Mouse (Mus musculus) cerebellum, adult 11 months (tissue): ENCODE measurements at regions not wholly inside any gene's neighbourhood (a gene's known extent, or its start where the extent isn't known, plus 50 kb on each side); places are given as distances from the start of the nearest gene placed in this dataset.

Experiments used
- DNase-seq: peaks from one replicate; pipeline ENCODE4 v3.0.0; 2022

DNA sequence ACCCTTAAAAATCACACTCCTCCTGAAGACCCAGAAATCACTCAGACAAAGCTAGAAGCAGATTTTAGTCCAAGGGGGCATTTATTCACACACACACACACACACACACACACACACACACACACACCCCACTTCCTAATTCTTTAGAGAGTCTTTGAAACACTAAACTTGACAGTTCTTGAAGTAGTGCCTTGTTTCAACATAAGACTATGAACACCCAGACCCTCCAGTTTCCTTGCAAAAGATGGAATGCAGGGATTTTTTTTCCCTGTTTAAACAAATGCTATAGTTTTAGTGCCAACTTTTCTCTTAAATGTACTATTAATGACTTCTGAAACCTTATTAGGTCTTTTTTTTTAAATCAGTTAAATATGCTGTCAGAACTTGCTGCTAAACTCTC lies 279.2 kb upstream of the Fat1 start:
- no peak for DNase-seq

DNA sequence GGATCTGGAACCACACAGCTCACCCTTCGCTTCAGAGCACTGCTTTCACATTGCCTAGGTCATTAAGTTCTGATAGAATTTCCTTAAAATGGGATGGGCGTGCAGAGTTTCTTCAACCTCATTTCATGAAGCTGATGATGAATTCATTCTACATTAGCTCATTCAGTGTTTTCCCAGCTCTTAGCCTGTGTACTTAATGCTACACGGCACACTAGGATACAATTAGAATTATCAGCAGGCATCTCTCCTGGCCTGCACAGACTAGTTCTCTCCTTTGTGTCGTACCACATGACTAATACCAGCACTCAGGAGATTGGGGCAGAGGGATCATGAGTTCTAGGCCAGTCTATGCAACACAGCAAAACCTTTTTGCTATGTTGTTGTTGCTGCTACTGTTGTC lies 278.8 kb upstream of the Fat1 start:
- no peak for DNase-seq

DNA sequence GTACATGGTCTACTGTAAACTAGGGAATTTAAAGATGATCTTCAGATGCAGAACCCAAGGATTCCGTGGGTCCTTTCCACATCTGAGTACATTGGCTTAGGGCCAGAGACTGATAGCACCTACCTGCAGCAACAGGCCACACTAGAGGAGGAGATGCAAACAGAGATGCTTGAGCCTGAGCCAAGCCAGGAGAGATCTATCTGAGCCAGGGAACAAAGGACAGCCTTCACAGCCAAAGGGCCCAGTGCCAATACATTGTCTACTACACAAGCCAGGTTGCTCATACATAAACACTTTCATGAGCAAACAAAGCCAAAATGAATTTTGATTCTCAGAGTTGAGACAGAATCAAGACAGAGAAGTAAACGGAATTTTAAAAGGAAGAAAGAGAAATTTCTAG lies 273.6 kb upstream of the Fat1 start:
- DNase-seq: peak; percentile 16

DNA sequence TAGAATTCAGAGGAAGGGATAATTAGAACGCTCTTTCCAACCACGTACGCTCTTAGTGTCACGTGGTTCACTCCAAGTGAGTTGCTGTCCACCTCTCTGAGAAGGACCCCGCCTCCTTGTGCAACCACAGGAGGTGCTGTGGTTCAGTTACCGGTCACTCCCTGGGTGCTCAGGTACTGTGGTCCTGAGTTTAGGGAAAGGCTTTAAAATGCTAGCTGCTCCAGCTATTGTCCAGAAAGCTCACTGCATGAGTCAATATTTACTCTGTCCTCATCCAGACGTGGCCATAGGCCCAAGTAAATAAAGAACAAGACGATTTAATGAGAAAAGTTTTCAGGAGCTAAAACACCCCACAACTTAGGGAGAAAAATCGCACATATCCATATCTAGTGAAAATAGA lies 248.1 kb upstream of the Fat1 start:
- no peak for DNase-seq

- DNase-seq: peak; percentile 63
These were observed 245.2 kb upstream of the Fat1 start for GRCm38 (mm10) chr8:44689837-44690592.

GRCm38 (mm10) chr8:44690593-44690950 lies 244.7 kb upstream of the Fat1 start:
- peak; percentile 82 for DNase-seq

DNA sequence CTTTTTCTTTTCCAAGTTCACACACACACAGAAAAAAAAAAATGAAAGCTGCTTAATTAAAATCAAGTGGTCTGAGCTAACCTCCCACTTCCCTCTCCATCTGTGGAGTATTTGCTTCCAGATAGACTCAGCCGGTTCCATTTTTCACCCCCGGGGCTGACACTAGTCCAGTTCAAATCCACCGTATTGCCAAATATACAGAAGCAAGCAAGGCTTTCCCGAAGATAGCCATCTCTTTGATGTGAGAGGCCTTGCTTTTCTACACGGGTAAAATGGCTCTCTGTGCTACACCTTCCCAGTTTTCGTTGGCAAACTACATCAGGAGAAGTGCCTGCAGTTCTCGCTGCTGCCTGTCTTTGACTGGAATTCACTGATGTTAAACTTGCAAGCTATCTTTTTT lies 244.1 kb upstream of the Fat1 start:
- DNase-seq: peak; percentile 76

GRCm38 (mm10) chr8:44692036-44692688 lies 243.1 kb upstream of the Fat1 start:
- peak; percentile 39 for DNase-seq

DNA sequence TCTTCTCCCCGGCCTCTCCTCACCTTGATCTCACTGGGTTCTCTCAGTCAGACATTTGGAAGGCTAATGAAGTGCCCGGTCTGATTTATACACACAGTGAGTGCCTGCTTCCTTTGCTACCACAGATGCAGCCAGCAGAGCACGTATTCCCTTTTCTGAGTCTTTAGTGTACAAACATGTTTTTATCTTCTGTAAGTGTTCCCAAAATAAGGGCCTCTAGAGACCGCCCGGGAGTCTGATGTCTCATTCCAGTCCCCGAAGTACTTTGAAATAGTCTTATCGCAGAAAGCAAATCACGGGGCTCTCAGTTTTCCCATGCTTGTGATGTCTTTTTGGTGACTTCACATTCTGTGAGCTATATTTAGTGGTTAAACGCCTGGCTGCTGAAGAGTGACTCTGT lies 240.4 kb upstream of the Fat1 start:
- no peak for DNase-seq

DNA sequence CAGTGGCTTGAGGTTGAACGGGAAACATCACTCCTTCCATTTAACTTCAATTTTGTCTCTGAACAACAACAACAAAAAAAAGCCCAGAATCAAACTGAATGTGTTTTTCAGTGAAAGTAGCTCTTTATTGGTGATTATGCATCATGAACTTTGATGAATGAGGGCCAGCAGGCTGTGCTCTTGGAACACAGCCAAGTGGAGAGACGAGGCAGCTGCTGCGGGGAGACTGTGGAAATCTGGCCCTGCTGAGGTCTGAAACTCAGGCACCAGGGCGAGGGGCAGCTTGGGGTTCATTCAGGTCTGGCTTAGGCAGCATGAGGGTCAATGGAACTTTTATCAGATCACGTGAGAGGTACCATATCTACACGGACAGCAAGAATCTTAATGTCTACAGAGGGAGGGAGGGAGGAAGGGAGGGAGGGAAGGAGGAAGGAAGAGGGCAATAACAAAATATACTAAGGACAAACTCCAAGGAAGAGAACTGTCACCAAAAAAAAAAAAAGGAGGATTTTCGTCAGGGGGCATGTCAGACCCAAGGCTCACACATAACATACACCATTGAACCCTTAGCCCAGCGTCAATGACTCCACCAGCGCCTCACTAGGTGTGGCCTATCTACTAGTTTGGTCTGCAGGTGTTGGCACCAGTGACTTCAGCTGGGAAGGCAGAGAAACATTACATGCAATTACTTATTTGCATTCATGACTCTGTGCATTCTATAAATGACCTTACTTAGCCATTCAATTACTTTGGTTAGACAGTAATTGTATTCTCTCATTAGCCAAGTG lies 239.0 kb upstream of the Fat1 start:
- peak; percentile 41 for DNase-seq

DNA sequence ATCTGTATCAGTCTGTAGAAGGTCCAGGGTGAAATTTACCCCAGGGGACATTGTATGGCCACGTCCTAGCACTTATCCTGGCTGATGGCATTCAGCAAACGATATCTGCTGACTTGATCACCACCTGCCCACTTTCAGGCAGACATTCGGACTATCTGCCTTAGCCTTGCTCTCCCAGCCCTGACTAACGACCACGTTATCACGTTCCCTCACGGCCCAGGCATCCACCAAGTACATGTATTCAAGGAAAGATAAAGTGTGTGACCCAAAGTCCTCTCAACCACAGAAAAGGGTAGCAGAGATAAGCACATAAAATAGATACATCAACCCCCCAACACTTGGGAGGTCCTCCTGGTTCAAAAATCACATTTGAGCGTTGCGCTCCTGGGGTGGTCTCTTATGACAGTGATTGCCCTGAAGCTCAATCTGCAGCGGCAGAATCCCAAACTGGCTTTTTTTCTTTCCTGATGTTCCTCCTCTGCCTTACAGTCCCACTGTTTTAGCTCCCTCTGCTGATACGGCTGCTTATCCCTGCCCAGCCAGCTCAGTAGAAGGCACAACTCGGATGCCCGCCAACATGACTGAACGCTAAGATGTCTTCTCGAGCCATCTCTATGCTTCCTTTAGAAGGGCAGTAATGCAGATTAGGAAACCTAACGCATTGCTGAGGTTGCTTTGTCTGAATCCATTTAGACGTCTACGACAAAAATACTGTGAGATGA lies 235.7 kb upstream of the Fat1 start:
- DNase-seq: no peak

DNA sequence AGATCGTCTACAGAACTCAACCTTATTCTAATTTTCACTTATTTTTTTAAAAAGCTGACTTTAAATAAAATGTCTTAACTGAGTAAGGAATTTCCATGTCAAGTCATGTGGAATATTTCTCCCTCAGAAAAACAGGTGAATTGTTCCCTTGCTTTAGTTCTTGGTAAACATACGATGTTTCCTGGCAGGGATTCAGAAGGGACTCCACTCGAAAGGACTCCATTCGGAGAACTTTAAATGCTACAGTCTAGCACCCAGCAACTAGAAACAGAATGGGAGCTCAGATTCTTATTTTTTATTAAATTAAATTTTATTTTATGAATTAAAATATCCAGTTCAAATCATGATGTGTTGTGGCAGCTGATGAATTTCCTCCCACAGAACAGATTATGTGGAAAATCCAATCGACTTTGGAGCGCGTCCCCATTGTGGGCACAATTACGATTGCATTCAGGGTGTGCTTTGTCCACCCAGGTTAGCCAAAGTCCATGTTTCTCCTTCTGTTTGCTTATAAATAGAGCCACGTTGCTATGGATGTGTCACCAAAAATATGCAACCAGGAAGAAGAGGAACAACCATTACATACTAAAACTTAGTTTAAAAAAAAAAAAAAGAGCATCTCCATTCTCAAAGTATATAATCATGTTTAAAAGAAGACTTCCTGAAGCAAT lies 230.5 kb upstream of the Fat1 start:
- no peak for DNase-seq

- DNase-seq: no peak
These were observed 226.5 kb upstream of the Fat1 start for GRCm38 (mm10) chr8:44708659-44709170.

DNA sequence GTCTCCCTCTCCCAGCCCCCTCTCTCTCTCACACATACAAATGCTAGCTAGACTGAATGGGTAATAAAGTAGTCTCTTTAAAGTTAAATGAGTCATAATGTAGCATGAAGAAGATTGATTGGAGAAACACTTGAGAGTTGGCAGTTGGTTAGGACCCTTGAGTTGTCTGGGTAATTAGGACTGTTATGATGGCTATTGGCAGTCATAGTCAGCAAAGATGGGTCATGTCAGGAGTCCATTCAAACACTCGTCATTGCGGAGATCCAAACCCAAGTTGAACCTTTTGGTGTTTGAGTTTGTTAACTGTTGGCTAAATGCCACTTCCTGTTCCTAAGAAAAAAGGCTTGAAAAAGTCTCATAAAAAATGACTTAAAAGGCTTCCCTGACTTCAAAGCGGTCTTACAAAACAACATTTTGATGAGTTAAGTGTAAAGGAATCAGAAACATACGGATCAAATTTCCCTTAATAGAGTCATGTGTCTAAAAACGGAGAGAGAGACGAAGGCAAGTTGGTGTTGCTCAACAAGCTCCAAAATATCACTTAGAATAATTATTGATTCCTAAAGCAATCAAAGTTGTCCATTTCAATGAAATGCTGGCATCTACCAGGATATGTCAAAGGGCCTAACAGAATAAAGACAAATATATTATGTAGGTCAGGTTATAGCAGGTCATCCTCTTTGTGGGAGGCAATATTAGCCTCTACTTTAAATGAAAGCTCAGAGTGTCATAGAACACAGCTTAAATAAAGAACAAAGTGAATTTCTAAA lies 225.9 kb upstream of the Fat1 start:
- no peak for DNase-seq

- DNase-seq: no peak
These were observed 200.7 kb upstream of the Fat1 start for GRCm38 (mm10) chr8:44734577-44734976.

GRCm38 (mm10) chr8:44735801-44736200 lies 199.4 kb upstream of the Fat1 start:
- DNase-seq: peak; percentile 10

- DNase-seq: no peak
These were observed 191.9 kb upstream of the Fat1 start for GRCm38 (mm10) chr8:44743353-44743752.

- no peak for DNase-seq
These were observed 190.1 kb upstream of the Fat1 start for GRCm38 (mm10) chr8:44744991-44745658.

- no peak for DNase-seq
These were observed 176.5 kb upstream of the Fat1 start for GRCm38 (mm10) chr8:44758727-44759126.

GRCm38 (mm10) chr8:44762731-44763130 lies 172.5 kb upstream of the Fat1 start:
- DNase-seq: no peak

DNA sequence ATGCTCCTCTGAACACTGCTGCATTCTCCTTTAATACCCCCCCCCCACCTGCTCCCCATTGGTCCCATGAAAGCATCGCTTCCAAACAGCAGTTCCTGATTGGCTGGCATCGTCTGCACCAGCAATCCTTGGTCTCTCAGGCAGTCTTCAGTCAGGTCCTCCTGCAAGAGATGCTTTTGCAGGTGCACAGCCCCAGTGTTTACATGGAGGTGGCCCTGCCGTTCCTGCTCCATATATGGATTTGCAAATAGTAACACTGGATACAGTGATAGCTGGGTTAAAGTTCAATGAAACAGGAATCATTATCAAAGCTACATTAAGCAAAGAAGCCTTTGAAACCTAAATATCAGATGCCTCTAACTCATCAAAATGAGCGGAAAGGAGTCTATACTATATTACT lies 170.1 kb upstream of the Fat1 start:
- no peak for DNase-seq
